In the genomic region with DNA sequence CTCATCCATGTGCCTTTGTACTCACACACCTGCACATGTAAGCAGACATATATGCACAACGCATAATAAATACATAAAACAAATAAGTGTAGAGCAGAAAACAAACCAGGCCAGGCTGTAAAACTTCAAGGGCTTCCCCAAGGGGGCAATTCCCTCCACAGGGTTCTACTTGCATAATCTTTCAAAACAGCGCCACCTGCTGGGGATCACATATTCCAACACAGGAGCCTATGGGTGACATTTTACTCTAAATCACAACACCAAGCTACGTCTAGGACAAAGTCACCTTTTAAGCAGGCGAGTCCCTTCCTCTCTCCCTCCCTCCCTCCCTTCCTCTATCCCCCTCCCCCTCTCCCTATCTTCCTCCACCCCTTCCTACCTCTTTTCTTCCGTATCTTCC, we compare ENCODE assay signal across 20 mouse cellular contexts.
DNase-seq lines count a peak whose midpoint lies in the region; ATAC-seq and TF ChIP-seq lines count a peak whose summit lies in the region.
"Had no signal": no experiment of that assay in that cellular context is flagged by ENCODE, and none has a peak within 500 bp of the region (broad histone marks: within the 10 kb centered on the region; RNA-seq: fewer than 3 reads in every experiment).

No protein-coding gene starts in this region.

- TF ChIP-seq CTCF in layer of hippocampus, adult 2 months (conservative IDR thresholded peaks at IDR 0.05): peak; percentile 66
- 0 out of 2 replicates have a peak, but pooled peaks have one; percentile 16 for TF ChIP-seq CTCF in bone marrow macrophage, adult 2 months (IDR thresholded peaks at IDR 0.05; ENCODE audit: low read depth, low read length)

- H3K4me3 ChIP-seq in layer of hippocampus, adult 2 months: no peak overlapping the region
- H3K4me3 ChIP-seq in bone marrow macrophage, adult 2 months (ENCODE audit: insufficient read depth, low read length): no peak overlapping the region
- H3K4me3 ChIP-seq: embryonic facial prominence, embryonic 10.5 days; forebrain, embryonic 15.5 days; hindbrain, embryonic 13.5 days; megakaryocyte, embryonic 14.5 days had no signal

- no peak for ATAC-seq in CD4-positive, CD25-positive, alpha-beta regulatory T cell, adult 4 months
- ATAC-seq: forebrain, embryonic 15.5 days; midbrain, embryonic 16.5 days had no signal

- DNase-seq in CD4-positive, CD25-positive, alpha-beta regulatory T cell, adult 2 months (ENCODE audit: low read depth, low spot score): peak; percentile 20
- no peak for DNase-seq in layer of hippocampus, adult 2 months (ENCODE audit: low spot score in 2 of 2)
- DNase-seq in layer of hippocampus, adult 8-10 months (ENCODE audit: low spot score in 2 of 2): no peak
- peak; percentile 25 for DNase-seq in ES-CJ7 (ENCODE audit: low read depth, low spot score)
- DNase-seq in right cerebral cortex, postnatal 4 days: no peak
- no peak for DNase-seq in heart, postnatal 25 days (ENCODE audit: low spot score)
- DNase-seq: adrenal gland, adult 8-10 months; cerebellum, adult 11 months; cerebellum, postnatal 25 days; kidney, adult 18-20 months; kidney, postnatal 4 days; lung, postnatal 14 days; thymus, postnatal 36 days had no signal

- peak overlapping the region; percentile 67; the same call in 1 of the 2 replicates for H3K27ac ChIP-seq in layer of hippocampus, adult 2 months
- no peak overlapping the region for H3K27ac ChIP-seq in bone marrow macrophage, adult 2 months (ENCODE audit: insufficient read depth, low read depth, low read length)
- H3K27ac ChIP-seq: embryonic facial prominence, embryonic 10.5 days; forebrain, embryonic 15.5 days had no signal

- no peak for TF ChIP-seq POLR2A in bone marrow macrophage, adult 2 months (IDR thresholded peaks at IDR 0.05; ENCODE audit: borderline replicate concordance, low read depth, low read length)

- intact Hi-C loops in heart, postnatal 25 days (cut with DNase I): no loop called here

- H3K4me1 ChIP-seq in bone marrow macrophage, adult 2 months (ENCODE audit: control insufficient read depth, insufficient read depth, low read length): no peaks in the 10 kb centered on the region
- H3K4me1 ChIP-seq: embryonic facial prominence, embryonic 10.5 days; forebrain, embryonic 15.5 days had no signal

Comparison
In these comparisons a context has a peak if more than half of its experiments do, and no peak if none do; other contexts are left out.
1. DNase-seq: peak in CD4-positive, CD25-positive, alpha-beta regulatory T cell, adult 2 months (single experiment) and ES-CJ7 (single experiment); none in layer of hippocampus, adult 2 months (0 of 2), layer of hippocampus, adult 8-10 months (0 of 2), right cerebral cortex, postnatal 4 days (single experiment) and heart, postnatal 25 days (single experiment).